Mouse (Mus musculus) MEL (cell line): ENCODE results near the gene Hnrnpll. TPM values are rescaled to one million over a fixed set of nuclear protein-coding genes. Genes with fewer than 3 reads are reported as not detected.

Experiments used
- DNase-seq: peaks from one replicate; pipeline ENCODE4 v3.0.0; 2011; ENCODE audit warnings: low read depth, low spot score
- H3K27ac ChIP-seq: 2 replicates; pipeline ENCODE4 v1.5.1; 2012; ENCODE audit warnings: low read depth, mild to moderate bottlenecking, control low read depth, low read length, moderate library complexity; ENCODE audit not compliant: control insufficient read depth
- H3K27me3 ChIP-seq, 2 experiments: fragments of 150-350 bp in 1 of 2; sonication (generic) in 1 of 2; 2 replicates each; pipeline ENCODE4 v1.6.1; 2012; ENCODE audit warnings: low read length in 2 of 2, mild to moderate bottlenecking in 2 of 2, improper control_type of control experiment in 1 of 2, moderate library complexity in 1 of 2; ENCODE audit not compliant: insufficient read depth in 2 of 2, control insufficient read depth in 1 of 2
- H3K36me3 ChIP-seq, 2 experiments: 2 replicates each; pipeline ENCODE4 v1.6.1; 2012 to 2014; ENCODE audit warnings: low read length in 2 of 2, improper control_type of control experiment in 1 of 2, inconsistent platforms in 1 of 2, mild to moderate bottlenecking in 1 of 2; ENCODE audit not compliant: insufficient read depth in 2 of 2, control insufficient read depth in 1 of 2
- H3K4me1 ChIP-seq, 2 experiments: fragments of 150-350 bp in 1 of 2; sonication (generic) in 1 of 2; 2 replicates each; pipeline ENCODE4 v1.6.1; 2012; ENCODE audit warnings: low read length in 2 of 2, improper control_type of control experiment in 1 of 2, mild to moderate bottlenecking in 1 of 2; ENCODE audit not compliant: insufficient read depth in 2 of 2, control insufficient read depth in 1 of 2
- H3K4me3 ChIP-seq, 2 experiments: fragments of 150-350 bp in 1 of 2; sonication (generic) in 1 of 2; 2 replicates each; pipeline ENCODE4 v1.5.1; 2012; ENCODE audit warnings: low read depth in 2 of 2, low read length in 2 of 2, mild to moderate bottlenecking in 2 of 2, moderate library complexity in 2 of 2, control low read depth in 1 of 2, improper control_type of control experiment in 1 of 2; ENCODE audit not compliant: control insufficient read depth in 1 of 2, insufficient read depth in 1 of 2
- H3K79me2 ChIP-seq: 2 replicates; pipeline ENCODE4 v1.6.1; 2012; ENCODE audit warnings: mild to moderate bottlenecking, low read length, moderate library complexity; ENCODE audit not compliant: control insufficient read depth, poor library complexity, insufficient read depth
- H3K9ac ChIP-seq: 2 replicates; pipeline ENCODE4 v1.6.1; 2012; ENCODE audit warnings: low read depth, mild to moderate bottlenecking, control low read depth, low read length, moderate library complexity; ENCODE audit not compliant: control insufficient read depth, poor library complexity, severe bottlenecking
- H3K9me3 ChIP-seq: fragments of 150-350 bp; sonication (generic); replicated peaks from 2 replicates; pipeline ENCODE4 v1.6.1; 2012; ENCODE audit warnings: mild to moderate bottlenecking, low read length, improper control_type of control experiment, moderate library complexity; ENCODE audit not compliant: insufficient read depth
- CHD1 ChIP-seq: IDR thresholded peaks from 2 replicates; pipeline ENCODE4 v1.6.1; 2012; ENCODE audit warnings: low read depth, mild to moderate bottlenecking, inconsistent platforms, low read length, improper control_type of control experiment
- CHD2 ChIP-seq: IDR thresholded peaks from 2 replicates; pipeline ENCODE4 v1.6.1; 2011; ENCODE audit warnings: low read length, improper control_type of control experiment
- CTCF ChIP-seq, 3 experiments: IDR thresholded peaks in 2 of 3; conservative IDR thresholded peaks in 1 of 3; 2 replicates each; pipeline ENCODE4 v1.5.1; 2011 to 2012; ENCODE audit warnings: low read length in 3 of 3, low read depth in 2 of 3, mild to moderate bottlenecking in 2 of 3, improper control_type of control experiment in 1 of 3, inconsistent platforms in 1 of 3, mixed read lengths in 1 of 3, moderate library complexity in 1 of 3; ENCODE audit not compliant: control insufficient read depth in 1 of 3, insufficient read depth in 1 of 3, poor library complexity in 1 of 3, severe bottlenecking in 1 of 3
- E2F4 ChIP-seq: IDR thresholded peaks from 2 replicates; pipeline ENCODE4 v1.6.1; 2011; ENCODE audit warnings: low read depth, low read length, improper control_type of control experiment, borderline replicate concordance
- ELF1 ChIP-seq: IDR thresholded peaks from 2 replicates; pipeline ENCODE4 v1.6.1; 2014; ENCODE audit warnings: low read depth, mild to moderate bottlenecking, inconsistent platforms, low read length, improper control_type of control experiment, moderate library complexity
- ETS1 ChIP-seq: IDR thresholded peaks from 2 replicates; pipeline ENCODE4 v1.6.1; 2012; ENCODE audit warnings: low read depth, mild to moderate bottlenecking, inconsistent platforms, low read length, improper control_type of control experiment, moderate library complexity
- GABPA ChIP-seq: IDR thresholded peaks from 2 replicates; pipeline ENCODE4 v1.6.1; 2012; ENCODE audit warnings: low read depth, mild to moderate bottlenecking, inconsistent platforms, low read length, improper control_type of control experiment, moderate library complexity
- HCFC1 ChIP-seq: IDR thresholded peaks from 2 replicates; pipeline ENCODE4 v1.6.1; 2012; ENCODE audit warnings: low read depth, mild to moderate bottlenecking, inconsistent platforms, low read length, improper control_type of control experiment, moderate library complexity
- KAT2A ChIP-seq: conservative IDR thresholded peaks from 2 replicates; pipeline ENCODE4 v1.6.1; 2012; ENCODE audit warnings: low read depth, low read length, improper control_type of control experiment, inconsistent platforms
- MAFK ChIP-seq: IDR thresholded peaks from 2 replicates; pipeline ENCODE4 v1.6.1; 2011; ENCODE audit warnings: low read depth, mild to moderate bottlenecking, low read length, improper control_type of control experiment, borderline replicate concordance
- MAZ ChIP-seq: IDR thresholded peaks from 2 replicates; pipeline ENCODE4 v1.6.1; 2012; ENCODE audit warnings: low read depth, mild to moderate bottlenecking, inconsistent platforms, low read length, improper control_type of control experiment
- MEF2A ChIP-seq: IDR thresholded peaks from 2 replicates; pipeline ENCODE4 v1.6.1; 2014; ENCODE audit warnings: low read depth, mild to moderate bottlenecking, inconsistent platforms, low read length, improper control_type of control experiment; ENCODE audit not compliant: poor library complexity, insufficient replicate concordance, severe bottlenecking; ENCODE audit errors: extremely low read depth
- MYC ChIP-seq: IDR thresholded peaks from 2 replicates; pipeline ENCODE4 v1.6.1; 2011; ENCODE audit warnings: low read depth, mild to moderate bottlenecking, low read length, improper control_type of control experiment, moderate library complexity
- POLR2AphosphoS2 ChIP-seq: IDR thresholded peaks from 2 replicates; pipeline ENCODE4 v1.6.1; 2011; ENCODE audit warnings: low read length, improper control_type of control experiment
- RAD21 ChIP-seq: IDR thresholded peaks from 2 replicates; pipeline ENCODE4 v1.6.1; 2011; ENCODE audit warnings: mild to moderate bottlenecking, low read depth, low read length, improper control_type of control experiment
- SMC3 ChIP-seq: IDR thresholded peaks from 2 replicates; pipeline ENCODE4 v1.6.1; 2011; ENCODE audit warnings: low read depth, low read length, improper control_type of control experiment
- UBTF ChIP-seq: IDR thresholded peaks from 2 replicates; pipeline ENCODE4 v1.6.1; 2012; ENCODE audit warnings: low read depth, mild to moderate bottlenecking, inconsistent platforms, low read length, improper control_type of control experiment, moderate library complexity, borderline replicate concordance; ENCODE audit not compliant: insufficient read depth
- USF1 ChIP-seq: IDR thresholded peaks from 2 replicates; pipeline ENCODE4 v1.6.1; 2014; ENCODE audit warnings: low read depth, mild to moderate bottlenecking, inconsistent platforms, low read length, improper control_type of control experiment, moderate library complexity
- USF2 ChIP-seq, 2 experiments: IDR thresholded peaks; 2 replicates each; pipeline ENCODE4 v1.6.1; 2011 to 2012; ENCODE audit warnings: improper control_type of control experiment in 2 of 2, low read length in 2 of 2, borderline replicate concordance in 1 of 2, inconsistent platforms in 1 of 2, low read depth in 1 of 2, mild to moderate bottlenecking in 1 of 2; ENCODE audit not compliant: insufficient read depth in 1 of 2
- ZKSCAN1 ChIP-seq: IDR thresholded peaks from 2 replicates; pipeline ENCODE4 v1.6.1; 2012; ENCODE audit warnings: low read depth, mild to moderate bottlenecking, inconsistent platforms, low read length, improper control_type of control experiment, moderate library complexity
- ZNF384 ChIP-seq: IDR thresholded peaks from 2 replicates; pipeline ENCODE4 v1.6.1; 2012; ENCODE audit warnings: low read depth, mild to moderate bottlenecking, inconsistent platforms, low read length, improper control_type of control experiment
- polyA plus RNA-seq, 2 experiments: library from polyadenylated mRNA; stranded (reverse) in 1 of 2; unstranded in 1 of 2; fragments of >175 nt in 1 of 2; fragments of >200 nt in 1 of 2; gene quantifications; 2 replicates each; pipeline versions ENCODE4 v1.2.1 to v1.2.4; 2012; ENCODE audit warnings: low replicate concordance in 2 of 2, low read depth in 1 of 2; ENCODE audit not compliant: insufficient read length in 2 of 2, insufficient read depth in 1 of 2, missing spikeins in 1 of 2
- total RNA-seq: library from RNA; depleted of rRNA; stranded (reverse); fragments of 300-350 nt; gene quantifications from 2 replicates; pipeline ENCODE4 v1.2.3, GENCODE M21; 2012

Gene Hnrnpll
- total and polyA plus RNA-seq, 3 experiments, result 48.7 to 142 (median 77.7) TPM

DNA sequence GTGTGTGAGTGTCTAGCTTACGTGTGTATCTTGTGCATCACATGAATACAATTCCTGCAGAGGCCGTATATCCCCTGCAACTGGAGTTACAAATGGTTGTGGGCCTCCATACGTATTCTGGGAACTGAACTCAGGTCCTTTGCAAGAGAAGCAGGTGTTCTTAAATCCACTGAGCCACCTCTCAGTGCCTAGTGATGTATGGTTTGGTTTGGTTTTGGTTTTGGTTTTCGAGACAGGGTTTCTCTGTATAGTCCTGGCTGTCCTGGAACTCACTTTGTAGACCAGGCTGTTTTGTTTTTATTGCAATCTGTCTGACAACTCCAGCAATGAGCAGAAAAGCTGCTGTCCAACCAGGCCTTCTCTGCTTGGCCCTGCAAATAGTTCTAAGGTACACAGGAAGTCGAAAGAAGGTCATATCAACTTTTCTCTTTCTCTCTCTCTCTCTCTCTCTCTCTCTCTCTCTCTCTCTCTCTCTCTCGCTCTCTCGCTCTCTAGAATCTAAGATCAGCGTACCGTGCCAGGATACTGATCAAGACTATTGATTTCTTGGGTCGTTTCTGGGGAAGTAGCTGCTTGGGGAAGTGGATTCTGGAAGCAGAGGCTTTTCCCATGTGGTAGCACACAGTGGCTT lies 43.3 kb upstream of the Hnrnpll start:
- H3K9ac ChIP-seq, result no peak overlapping the region
- H3K4me3 ChIP-seq, result no peak overlapping the region
- no peak for DNase-seq
- H3K27me3 ChIP-seq, result no peaks in the 10 kb centered on the region; a peak in 2 of 4 replicates
- H3K79me2 ChIP-seq, result no peaks in the 10 kb centered on the region
- no peak overlapping the region for H3K27ac ChIP-seq
- H3K36me3 ChIP-seq, result no peaks in the 10 kb centered on the region
- no peaks in the 10 kb centered on the region for H3K4me1 ChIP-seq
- H3K9me3 ChIP-seq, result no peaks in the 10 kb centered on the region
- no peak for TF ChIP-seq KAT2A
- TF ChIP-seq CHD2, result no peak

DNA sequence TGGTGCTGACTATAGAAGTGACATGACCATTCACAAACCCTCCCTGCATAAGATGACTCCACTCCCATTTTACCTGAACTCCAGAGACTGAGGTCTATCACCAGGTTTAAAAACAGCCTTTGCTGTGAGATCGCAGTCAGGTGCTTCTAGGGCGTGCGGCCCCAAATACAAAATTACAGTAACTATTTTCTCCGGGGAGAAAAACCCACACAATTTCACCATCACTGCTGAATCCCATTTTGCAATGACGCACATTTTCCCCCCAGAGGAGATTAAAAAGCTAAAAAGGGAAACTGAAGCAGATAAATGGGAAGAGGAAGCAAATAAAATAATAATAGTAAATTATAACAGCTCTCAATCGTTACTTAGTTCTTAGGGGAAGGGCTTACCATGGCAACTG lies 37.7 kb upstream of the Hnrnpll start:
- H3K9me3 ChIP-seq, result no peaks in the 10 kb centered on the region
- H3K4me1 ChIP-seq, result no peaks in the 10 kb centered on the region
- H3K79me2 ChIP-seq, result no peaks in the 10 kb centered on the region
- no peaks in the 10 kb centered on the region for H3K36me3 ChIP-seq
- no peak overlapping the region for H3K4me3 ChIP-seq
- DNase-seq, result no peak
- H3K27ac ChIP-seq, result no peak overlapping the region
- H3K9ac ChIP-seq, result no peak overlapping the region
- no peaks in the 10 kb centered on the region; a peak in 3 of 4 replicates for H3K27me3 ChIP-seq
- no peak for TF ChIP-seq CHD1
- no peak for TF ChIP-seq USF2 (IDR thresholded peaks at IDR 0.05; ENCODE audit: borderline replicate concordance in 1 of 2, insufficient read depth in 1 of 2, low read depth in 1 of 2, low read length in 2 of 2)
- no peak for TF ChIP-seq SMC3
- TF ChIP-seq RAD21, result no peak
- TF ChIP-seq GABPA, result no peak
- TF ChIP-seq MEF2A, result no peak
- no peak for TF ChIP-seq UBTF

DNA sequence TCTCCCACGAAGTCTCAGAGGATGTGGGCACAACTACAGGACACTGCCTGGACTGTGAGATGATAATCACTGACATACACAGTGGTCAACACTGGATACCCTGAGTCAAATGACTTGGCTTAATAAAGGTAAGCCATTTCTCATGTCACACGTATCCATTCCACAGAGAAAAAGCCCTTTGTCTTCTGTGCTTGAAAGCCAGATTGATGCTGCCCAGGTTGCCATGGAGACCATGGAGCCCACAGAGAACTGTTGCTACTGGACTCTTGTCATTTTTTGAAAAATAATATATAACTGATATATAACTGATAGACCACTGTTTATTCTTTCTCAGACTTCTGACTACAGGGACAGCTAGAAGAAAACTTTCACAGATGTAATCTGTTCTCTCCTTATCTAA lies 35.1 kb upstream of the Hnrnpll start:
- no peaks in the 10 kb centered on the region for H3K4me1 ChIP-seq
- TF ChIP-seq CHD2 (no peak), ZNF384 (no peak), USF1 (no peak), UBTF (no peak), MEF2A (no peak), ETS1 (no peak), MYC (no peak), ELF1 (no peak), HCFC1 (no peak), ZKSCAN1 (no peak), RAD21 (no peak), CHD1 (no peak), GABPA (no peak), E2F4 (no peak), CTCF (IDR thresholded peaks at IDR 0.05 in 2 of 3, conservative IDR thresholded peaks at IDR 0.05 in 1 of 3; ENCODE audit: control insufficient read depth in 1 of 3, insufficient read depth in 1 of 3, low read depth in 2 of 3, low read length in 3 of 3, poor library complexity in 1 of 3, severe bottlenecking in 1 of 3) (no peak), MAFK (no peak), MAZ (no peak), POLR2AphosphoS2 (no peak)
- TF ChIP-seq, all 39 proteins: peak for 0
- Histone ChIP-seq H3K79me2 (no peaks in the 10 kb centered on the region), H3K36me3 (no peaks in the 10 kb centered on the region), H3K9me3 (no peaks in the 10 kb centered on the region), H3K9ac (no peak overlapping the region), H3K27me3 (no peaks in the 10 kb centered on the region; a peak in 2 of 4 replicates), H3K27ac (no peak overlapping the region), H3K4me3 (no peak overlapping the region)
- no peak for DNase-seq
